Mouse (Mus musculus) G1E (cell line): ENCODE results near the gene Sema5a.

ENCODE experiments used
- CTCF ChIP-seq: IDR thresholded peaks from 2 replicates; pipeline ENCODE4 v1.5.1; 2012; ENCODE audit warnings: low read depth, low read length, inconsistent platforms, mixed read lengths
- GATA1 ChIP-seq: IDR thresholded peaks from 2 replicates; pipeline ENCODE4 v1.6.1; 2012; ENCODE audit warnings: borderline replicate concordance, low read length, inconsistent platforms, mixed read lengths

DNA sequence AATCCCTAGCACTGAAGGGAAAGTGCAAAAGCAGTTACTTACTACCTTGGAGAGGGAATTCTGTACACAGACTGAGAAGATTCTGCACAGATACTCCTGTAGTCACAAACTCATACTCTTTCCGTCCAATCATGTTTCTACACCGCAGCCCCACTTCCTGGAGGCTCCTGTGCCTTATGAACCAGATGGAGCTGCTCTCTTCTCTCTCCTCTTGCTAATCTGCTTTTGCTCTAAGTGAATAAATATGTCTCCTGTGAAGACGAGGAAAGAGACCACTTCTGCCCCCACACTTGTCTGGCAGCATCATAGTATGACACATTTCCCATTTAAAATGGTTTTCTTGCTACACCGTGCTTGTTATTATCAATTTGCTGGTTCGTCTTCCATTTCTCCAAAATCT is 41.4 kb upstream of the Sema5a start:
- TF ChIP-seq CTCF (no peak), GATA1 (no peak)
